Mouse (Mus musculus) CD8-positive naive resting alpha-beta T cell, adult 2 months (primary cell): ENCODE data around the gene Snip1.

Experiments used
- DNase-seq, 2 experiments: peaks; one replicate each; pipeline ENCODE4 v3.0.0; 2022; ENCODE audit warnings: low read depth in 2 of 2, low spot score in 2 of 2

Gene Snip1

DNA sequence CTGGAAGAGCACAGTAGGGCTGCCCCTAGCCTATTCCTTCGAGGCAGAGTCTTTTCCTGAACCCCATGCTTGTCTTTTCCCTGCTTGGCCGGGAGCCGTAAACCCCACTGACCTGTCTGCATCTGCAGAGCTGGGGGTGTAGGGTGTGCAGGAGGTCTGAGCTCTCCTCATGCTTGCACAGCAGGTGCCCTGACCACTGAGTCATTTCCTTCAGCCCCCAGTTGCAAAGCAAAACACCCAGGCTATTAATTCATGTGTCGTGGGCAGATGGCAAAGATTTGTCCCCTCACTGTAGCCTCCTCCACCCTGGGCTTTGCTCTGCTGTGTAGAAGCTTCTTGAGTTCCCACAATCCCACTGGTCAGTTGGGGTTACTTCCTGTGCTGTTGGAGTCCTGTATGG lies 30.9 kb downstream of the Snip1 start:
- no peak for DNase-seq

DNA sequence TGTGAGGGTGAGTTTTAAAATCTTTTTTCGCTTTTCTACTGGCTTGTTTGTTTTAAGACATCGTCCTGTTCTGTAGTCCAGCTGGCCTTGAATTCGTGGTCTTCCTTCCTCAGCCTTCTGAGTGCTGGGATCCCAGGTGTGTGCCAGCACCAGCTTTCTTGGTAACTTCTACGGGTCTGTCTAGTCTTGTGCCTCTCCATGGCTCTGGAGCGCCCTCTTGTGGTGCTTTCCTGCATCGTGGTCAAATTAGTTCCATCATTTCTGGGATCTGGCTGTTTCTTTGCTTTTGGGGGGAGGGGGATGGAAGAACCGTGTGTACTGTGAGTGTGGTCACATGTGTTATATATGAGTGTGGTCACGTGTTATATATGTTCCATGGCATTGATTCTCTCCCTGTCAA lies 33.0 kb downstream of the Snip1 start:
- DNase-seq = peak; percentile 81 to 88

- DNase-seq = no peak
Observed at GRCm38 (mm10) chr4:125101334-125101733, 34.9 kb downstream of the Snip1 start.

DNA sequence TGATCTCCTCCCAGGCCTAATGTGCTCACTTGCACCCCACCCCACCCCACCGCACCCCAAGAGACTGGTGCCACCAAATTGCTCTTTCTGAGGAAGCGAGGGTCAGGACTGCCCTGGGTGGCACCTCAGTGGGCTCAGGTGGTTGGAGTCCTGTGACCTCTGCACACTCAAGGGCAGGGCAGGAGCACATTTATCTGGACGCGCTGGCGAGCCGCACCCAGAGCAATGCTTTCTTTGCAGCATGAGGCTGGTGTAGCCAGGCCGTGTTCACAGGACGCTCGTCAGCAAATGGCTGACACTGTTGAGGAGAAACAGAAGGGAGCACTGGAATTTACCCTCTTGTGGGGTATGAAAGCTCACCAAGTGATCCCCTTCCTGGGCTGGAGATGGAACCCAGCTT lies 38.9 kb downstream of the Snip1 start:
- DNase-seq = no peak

- DNase-seq = peak; percentile 77 to 83
Observed at GRCm38 (mm10) chr4:125114638-125115037, 48.2 kb downstream of the Snip1 start.

GRCm38 (mm10) chr4:125115081-125115480 lies 48.6 kb downstream of the Snip1 start:
- no peak for DNase-seq

DNA sequence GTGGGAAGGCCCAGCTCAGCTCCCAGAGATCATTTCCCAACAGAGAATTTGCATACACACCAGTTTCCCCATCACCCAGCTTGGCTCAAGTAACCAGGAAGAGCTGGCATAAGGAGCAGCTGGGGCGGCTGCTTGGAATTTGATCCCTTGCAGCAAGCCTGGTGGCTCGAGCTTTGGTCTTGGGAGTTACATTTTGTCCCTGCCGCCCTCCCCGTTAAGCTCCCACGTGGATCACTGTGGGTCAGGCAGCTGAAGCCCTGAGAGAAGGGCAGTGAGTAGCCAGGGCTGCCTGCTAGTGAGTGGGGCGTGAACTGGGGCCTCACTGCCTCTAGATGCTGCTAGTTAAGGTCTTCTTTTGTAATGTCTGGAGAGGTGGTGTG lies 49.2 kb downstream of the Snip1 start:
- DNase-seq = no peak

GRCm38 (mm10) chr4:125116090-125116861 lies 49.8 kb downstream of the Snip1 start:
- DNase-seq = no peak

DNA sequence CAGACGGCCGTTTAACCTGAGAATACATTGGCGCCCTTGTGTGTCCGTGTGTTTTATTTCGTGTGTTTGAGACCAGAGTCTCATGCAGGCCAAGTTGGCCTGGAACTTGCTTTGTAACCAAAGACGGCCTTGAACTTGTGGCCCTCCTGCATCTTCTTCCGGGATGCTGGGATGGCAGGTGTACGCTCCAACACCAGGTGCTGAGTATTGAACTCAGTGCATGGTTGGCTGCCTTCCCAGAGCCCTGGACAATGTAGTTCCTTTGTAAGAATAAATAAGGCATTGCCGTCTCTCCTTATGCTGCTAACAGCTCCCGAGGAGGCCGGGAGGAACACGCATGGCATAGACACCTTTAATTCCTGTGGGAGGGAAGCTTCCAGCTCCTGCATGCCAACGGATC lies 50.5 kb downstream of the Snip1 start:
- DNase-seq = no peak

- DNase-seq = no peak
Observed at GRCm38 (mm10) chr4:125117902-125118320, 51.4 kb downstream of the Snip1 start.

GRCm38 (mm10) chr4:125119070-125119469 lies 52.6 kb downstream of the Snip1 start:
- DNase-seq = no peak

DNA sequence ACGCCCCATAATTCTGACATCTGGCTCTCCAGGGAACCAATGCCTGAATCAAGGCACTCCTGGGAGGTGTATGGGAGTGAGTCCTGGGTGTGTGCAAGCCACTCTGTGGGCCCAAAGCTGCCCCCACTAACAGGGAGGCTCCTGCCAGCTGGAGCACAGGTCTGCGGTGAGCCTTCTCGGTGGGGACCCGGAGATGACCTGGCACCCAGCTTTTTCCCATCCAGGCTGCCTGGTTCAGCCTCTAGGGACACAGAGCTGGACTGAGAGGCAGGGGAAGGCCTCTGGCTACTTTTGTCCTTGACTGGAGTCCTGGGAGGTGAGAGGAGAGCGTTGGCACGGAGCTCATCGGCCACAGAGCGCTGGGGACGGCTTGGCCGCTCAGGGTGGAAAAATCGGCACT lies 53.2 kb downstream of the Snip1 start:
- no peak for DNase-seq

DNA sequence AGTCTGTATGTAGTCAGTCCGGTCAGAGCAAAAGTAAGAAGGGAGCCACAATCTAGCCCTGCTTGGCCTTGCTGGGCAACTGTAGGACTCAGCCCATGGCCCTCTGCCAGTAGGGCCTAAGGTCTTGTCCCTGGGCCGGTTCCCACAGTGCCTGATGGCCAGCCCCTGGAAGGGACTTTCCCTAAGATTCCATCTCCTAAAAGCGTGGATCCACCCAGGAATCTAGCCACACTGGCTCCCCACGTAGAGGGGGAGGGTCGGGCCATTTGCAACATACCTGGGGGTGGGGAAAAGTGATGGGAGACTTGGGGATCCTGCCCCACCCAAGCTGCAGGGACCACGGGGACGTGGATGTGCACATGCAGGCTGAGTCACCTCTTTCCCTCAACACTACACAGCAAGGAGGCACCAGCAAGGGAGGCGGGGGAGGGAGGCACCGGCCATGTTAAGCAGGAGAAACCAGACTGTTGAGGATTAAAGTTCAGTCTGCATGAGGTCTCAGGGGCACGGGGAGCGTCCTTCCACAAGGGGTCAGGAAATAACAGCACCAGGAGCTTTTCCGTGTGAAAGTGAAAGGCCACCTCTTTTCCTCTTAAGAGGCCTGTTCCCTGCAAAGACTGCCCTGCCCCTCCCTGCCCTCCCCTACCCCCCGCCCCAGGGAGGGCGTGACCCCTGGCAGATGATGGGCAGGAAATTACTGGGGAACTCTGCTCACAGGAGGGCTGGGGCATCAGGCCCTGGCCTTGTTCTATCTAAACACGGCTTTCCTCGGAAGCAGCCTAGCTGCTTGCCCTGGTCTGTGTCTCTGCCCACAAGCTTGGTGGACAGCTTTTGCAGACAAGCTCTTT lies 56.2 kb downstream of the Snip1 start:
- no peak for DNase-seq

DNA sequence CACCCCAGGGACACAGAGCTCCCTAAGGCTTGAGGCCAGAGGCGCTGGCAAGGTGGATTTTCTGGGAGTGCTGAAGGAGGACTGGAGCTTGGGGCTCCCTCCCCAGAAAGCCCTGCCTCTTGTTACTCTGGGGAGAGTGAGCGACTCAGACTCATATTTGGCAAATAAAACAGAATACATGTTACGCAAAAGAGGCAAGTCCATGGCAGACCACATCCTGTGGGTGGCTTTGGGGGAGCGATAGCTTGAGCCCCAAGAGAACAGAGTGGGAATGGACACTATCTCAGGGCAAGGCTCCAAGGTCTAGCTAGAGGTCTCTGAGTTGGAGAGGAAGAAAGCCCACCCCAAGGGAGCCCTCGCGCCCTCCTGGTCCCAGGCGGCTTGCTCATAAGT lies 56.8 kb downstream of the Snip1 start:
- no peak for DNase-seq
